Mouse (Mus musculus): ENCODE results near the gene Gm10300.

Gm10300 gene

GRCm38 (mm10) chr4:132074077-132074932 is at the start of gene Gm10300:
Gene Gm10300 (plus strand): TSS chr4:132074697.
- DNase-seq (ENCODE audit: low spot score), result peak; percentile 37

- no peak for DNase-seq (ENCODE audit: low spot score)
Observed at GRCm38 (mm10) chr4:132025264-132025663, 49.2 kb upstream of the Gm10300 start.

- DNase-seq (ENCODE audit: low spot score), result no peak
Observed at GRCm38 (mm10) chr4:132025738-132026527, 48.6 kb upstream of the Gm10300 start.

DNA sequence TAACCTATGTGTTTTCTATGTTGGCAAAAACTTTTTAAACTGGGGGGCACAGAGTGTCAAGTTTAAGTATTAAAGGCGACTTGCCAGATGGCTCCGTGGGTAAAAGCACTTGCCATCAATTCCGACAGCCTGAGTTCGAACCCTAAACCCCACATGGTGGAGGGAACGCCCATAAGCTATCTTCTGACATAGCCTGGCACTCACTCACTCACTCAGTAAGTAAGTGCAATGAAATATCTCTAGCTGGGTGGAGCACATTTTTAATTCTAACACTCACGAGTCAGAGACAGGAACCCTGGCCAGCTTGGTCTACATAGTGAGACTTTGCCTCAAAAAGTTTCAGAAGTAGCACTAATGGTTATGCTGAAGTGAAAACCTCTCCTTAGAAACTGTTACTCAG is 47.3 kb upstream of the Gm10300 start:
- no peak for DNase-seq (ENCODE audit: low spot score)

DNA sequence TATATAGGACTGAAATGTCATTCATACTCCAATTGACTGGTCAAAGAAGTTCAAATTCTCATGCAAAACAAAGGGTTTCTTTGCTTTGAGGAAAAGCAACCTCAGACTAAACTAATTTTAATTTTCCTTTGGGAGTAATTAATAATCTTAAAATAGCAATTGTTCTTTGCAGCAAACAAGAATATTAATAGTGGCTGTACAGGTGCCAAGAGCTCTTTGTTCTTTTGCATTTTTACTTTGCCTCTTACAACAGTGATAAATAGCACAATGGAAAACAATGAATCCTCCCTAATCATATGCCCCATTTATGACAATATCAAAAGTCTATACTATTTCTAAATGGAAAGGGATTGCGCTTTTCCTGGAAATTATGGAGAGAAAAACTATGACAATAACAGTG is 46.7 kb upstream of the Gm10300 start:
- no peak for DNase-seq (ENCODE audit: low spot score)

DNA sequence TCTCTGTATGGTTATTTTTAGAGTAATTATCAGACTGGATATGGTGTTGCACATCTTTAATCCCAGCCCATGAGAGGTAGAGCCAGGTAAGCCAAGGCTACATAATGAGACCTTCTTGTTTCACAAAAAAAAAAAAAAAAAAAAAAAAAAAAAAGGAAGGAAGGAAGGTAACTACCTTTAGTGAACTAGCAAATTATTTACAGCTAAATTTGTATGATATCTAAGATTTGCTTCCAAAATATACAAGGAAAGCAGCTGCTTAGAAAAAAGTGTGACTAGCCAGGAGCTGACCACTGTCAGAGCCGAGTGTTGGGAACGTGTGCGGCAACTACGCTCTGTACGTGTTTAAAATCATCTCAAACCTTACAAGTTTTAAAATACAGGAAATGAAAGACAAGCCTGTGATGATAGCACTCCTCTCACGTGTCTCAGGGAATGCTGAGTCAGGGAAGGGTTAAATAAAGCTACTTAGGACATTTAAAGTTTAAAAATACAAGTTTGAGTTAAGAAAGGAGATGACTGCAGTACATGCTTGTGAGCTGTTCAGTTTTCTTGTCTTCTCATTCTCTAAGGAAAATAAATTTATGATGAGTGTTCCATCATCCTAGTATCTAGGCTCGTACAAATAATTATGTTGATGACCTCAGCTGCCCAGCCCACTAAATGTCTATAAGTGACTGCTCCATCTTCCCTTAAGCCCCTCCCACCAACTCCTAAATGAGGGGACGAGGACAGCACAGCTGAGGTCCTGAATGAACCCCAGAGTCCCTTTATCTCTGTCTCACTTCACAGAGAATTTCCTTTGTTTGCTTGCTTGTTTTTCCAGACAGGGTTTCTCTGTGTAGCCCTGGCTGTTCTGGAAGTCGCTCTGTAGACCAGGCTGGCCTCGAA is 44.4 kb upstream of the Gm10300 start:
- no peak for DNase-seq (ENCODE audit: low spot score)

- DNase-seq (ENCODE audit: low spot score), result no peak
Observed at GRCm38 (mm10) chr4:132033183-132033582, 41.3 kb upstream of the Gm10300 start.

GRCm38 (mm10) chr4:132034242-132034641 is 40.3 kb upstream of the Gm10300 start:
- no peak for DNase-seq (ENCODE audit: low spot score)

DNA sequence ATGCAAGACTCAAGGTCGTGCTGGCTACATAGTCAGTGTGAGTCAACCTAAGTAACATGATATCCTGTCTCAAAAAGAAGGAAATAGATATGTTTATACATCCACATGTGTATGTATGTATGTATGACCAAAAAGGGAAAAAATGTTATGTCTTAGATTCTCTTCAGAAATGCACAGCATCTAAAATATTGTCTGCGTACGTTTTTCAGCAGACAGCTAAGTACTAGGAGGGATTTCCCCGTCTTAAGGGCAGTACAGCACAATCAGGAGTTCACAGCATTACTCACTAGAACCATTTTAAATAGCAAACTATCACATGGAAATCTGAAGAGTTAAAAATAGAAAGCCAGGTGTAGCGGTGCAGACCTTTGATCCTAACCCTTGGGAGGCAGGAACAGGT is 37.4 kb upstream of the Gm10300 start:
- no peak for DNase-seq (ENCODE audit: low spot score)

GRCm38 (mm10) chr4:132037991-132038390 is 36.5 kb upstream of the Gm10300 start:
- DNase-seq (ENCODE audit: low spot score), result no peak

GRCm38 (mm10) chr4:132038809-132039208 is 35.7 kb upstream of the Gm10300 start:
- DNase-seq (ENCODE audit: low spot score), result no peak

DNA sequence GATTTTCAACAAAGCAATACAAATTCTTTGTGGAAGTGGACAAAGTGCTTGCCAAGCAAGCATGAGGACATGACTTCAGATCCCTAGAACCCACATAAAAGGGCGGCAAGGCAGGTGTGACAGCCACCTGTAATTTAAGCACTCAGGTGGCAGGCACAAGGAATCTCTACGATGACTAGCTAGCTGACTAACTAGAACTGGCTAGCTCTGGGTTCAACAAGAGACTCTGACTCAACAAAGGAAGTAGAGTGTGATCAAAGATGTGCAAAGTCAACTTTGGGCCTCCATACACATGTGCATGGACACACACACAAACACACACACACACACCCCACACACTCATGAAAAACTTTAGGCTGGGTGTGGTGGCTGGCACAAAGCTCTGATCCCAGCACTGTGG is 35.0 kb upstream of the Gm10300 start:
- no peak for DNase-seq (ENCODE audit: low spot score)

DNA sequence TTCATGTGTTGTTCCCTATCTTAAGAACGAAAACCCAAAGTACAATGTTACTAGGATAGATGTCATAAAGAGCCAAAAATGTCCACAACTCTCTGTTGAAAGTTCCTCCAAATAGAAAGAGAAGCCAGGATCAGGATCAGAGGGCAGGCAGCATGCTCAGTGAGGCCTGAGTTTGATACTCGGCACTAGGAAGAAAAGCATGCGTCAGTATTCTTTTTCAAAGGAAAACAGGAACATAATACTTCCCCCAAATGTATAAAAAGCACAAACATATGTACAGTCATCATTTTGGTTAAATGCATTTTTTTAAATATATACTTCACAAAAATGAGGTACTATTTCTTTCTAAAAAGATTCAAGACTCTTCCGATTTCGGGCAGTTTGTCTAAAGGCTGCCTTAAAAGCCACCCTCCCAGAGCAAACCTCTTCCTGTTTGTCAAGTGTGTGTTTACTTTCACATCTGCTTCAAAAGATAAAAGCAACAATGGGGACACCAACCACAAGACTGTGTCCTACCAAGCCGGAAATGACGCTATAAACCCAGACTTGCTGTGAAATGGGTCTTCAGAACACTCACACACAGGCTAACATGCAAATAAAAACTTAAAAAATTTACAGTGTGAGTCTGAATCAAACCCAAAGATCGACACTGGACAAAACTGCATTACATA is 34.4 kb upstream of the Gm10300 start:
- DNase-seq (ENCODE audit: low spot score), result no peak

DNA sequence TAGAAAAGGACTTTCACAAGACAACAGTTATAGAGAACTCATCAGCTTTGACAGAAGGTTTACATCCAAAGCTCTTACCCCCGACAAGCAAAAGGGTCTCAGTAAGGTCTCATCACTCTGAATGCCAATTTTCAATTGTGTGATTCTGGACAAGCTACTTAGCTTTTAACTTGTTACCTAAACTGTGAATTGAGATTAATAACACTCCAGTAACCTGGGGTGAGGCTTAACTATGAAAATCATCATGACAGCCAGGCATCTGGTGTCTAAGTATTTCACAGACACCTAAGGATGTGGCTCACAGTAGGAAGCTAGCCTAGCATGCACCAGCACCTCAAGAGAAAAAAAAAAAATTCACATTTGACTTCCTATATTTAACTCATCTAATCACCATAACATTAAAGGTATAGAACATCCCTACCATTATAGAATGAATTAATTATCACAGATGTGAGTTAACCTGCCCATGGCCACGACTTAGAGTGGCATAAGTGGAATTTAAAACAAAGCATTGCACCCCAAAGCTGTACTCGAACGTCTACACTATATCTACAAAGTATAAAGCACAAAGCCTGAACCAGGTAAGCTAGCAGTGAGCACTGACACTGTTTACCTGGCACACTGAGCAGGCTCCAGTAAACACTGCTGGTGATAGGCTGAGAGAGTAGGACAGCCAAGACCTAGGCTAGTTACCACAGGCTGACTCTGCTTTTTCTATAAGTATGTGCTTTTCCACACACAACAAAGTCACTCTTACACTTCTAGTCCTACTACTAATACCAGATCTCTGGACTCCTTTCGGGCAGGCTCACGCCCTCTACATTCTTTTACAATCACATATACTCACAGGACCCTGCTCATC is 32.8 kb upstream of the Gm10300 start:
- no peak for DNase-seq (ENCODE audit: low spot score)

- no peak for DNase-seq (ENCODE audit: low spot score)
Observed at GRCm38 (mm10) chr4:132043726-132044125, 30.8 kb upstream of the Gm10300 start.

- peak; percentile 20 for DNase-seq (ENCODE audit: low spot score)
Observed at GRCm38 (mm10) chr4:132048011-132048991, 26.2 kb upstream of the Gm10300 start.

- DNase-seq (ENCODE audit: low spot score), result peak; percentile 88
Observed at GRCm38 (mm10) chr4:132048995-132049404, 25.5 kb upstream of the Gm10300 start.

- no peak for DNase-seq (ENCODE audit: low spot score)
Observed at GRCm38 (mm10) chr4:132049549-132050200, 24.8 kb upstream of the Gm10300 start.
